Mouse (Mus musculus) cerebellum, adult 2 months (tissue): Measurements from ENCODE around the gene Gm9945.

ENCODE experiments used
- CTCF ChIP-seq: fragments of 200-500 bp; IDR thresholded peaks from 2 replicates; pipeline ENCODE4 v1.5.1; 2011; ENCODE audit warnings: low read depth, mild to moderate bottlenecking, control low read depth, low read length, moderate library complexity, borderline replicate concordance; ENCODE audit not compliant: insufficient read depth
- POLR2A ChIP-seq: fragments of 200-500 bp; IDR thresholded peaks from 2 replicates; pipeline ENCODE4 v1.6.1; 2011; ENCODE audit warnings: low read length, control low read depth, borderline replicate concordance; ENCODE audit not compliant: insufficient read depth

DNA sequence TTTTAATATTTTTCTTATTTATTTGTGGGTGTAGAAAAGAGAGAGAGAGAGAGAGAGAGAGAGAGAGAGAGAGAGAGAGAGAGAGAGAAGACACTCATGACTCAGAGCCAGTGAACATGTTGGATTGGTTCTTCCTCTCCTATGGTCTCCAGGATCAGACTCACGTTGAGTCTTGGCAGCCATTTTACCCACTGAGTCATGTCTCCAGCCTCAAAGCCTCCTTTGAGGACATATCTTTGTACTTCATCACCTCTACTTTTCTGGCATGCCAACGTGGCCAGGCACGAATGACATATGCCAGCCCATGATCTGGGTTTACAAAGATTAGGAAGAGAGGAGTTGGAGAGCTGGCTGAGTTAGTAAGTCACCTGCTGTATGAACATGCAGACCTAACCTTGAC is 19.8 kb upstream of the Gm9945 start:
- TF ChIP-seq CTCF (no peak), POLR2A (no peak)
